Mouse (Mus musculus): ENCODE measurements around the gene Ing2.

DNA sequence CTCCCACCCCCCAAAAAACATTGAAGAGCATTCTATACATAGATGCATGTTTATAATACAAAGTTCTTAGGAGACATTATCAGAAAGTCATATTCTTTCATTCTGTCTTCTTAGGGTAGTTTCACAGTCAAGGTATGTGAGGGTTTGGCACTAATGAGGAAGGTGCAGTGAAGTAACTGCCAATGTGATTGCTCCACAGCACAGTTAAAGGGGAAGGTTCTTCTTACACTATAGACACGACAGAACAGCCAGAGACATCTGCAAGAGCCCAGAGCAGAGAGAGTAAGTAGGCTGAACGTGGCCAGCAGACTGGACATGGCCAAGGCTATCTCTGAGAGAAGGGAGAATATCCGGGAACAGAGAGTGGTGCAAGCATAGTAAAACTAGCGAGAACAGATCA is 38.2 kb downstream of the Ing2 start:
- TF ChIP-seq GATA1 (IDR thresholded peaks at IDR 0.05; ENCODE audit: borderline replicate concordance, low read length) (no peak), CTCF (IDR thresholded peaks at IDR 0.05; ENCODE audit: low read depth, low read length) (no peak), TAL1 (conservative IDR thresholded peaks at IDR 0.05; ENCODE audit: low read depth, low read length) (no peak)

Measured in G1E (cell line).